Mouse (Mus musculus) intestine, embryonic 14.5 days (tissue): ENCODE results near the gene Capn15. TPM values are rescaled to one million over a fixed set of nuclear protein-coding genes. Genes with fewer than 3 reads are reported as not detected.
A peak's percentile ranks its signal among the peaks of the same experiment; 100 is the strongest.

ENCODE experiments used
- ATAC-seq: fragments of 200-750 bp; cut with Nextera tagmentation; replicated peaks from 2 replicates; pipeline ENCODE4 v1.8.0; 2017; ENCODE audit warnings: low read depth, moderate number of reproducible peaks, moderate TSS enrichment, moderate library complexity; ENCODE audit not compliant: low FRiP score, low TSS enrichment
- DNase-seq: peaks from one replicate; pipeline ENCODE4 v3.0.0-alpha.2; 2018; ENCODE audit warnings: low spot score
- H3K27ac ChIP-seq: fragments of 300-500 bp; sonication (generic); 2 replicates; pipeline ENCODE4 v1.5.1; 2014; ENCODE audit warnings: low read depth, mild to moderate bottlenecking, control low read depth
- H3K27me3 ChIP-seq: fragments of 300-500 bp; sonication (generic); replicated peaks from 2 replicates; pipeline ENCODE4 v1.6.1; 2014; ENCODE audit warnings: low read length, control low read depth; ENCODE audit not compliant: control insufficient read depth, insufficient read depth
- H3K36me3 ChIP-seq: fragments of 300-500 bp; sonication (generic); 2 replicates; pipeline ENCODE4 v1.6.1; 2014; ENCODE audit warnings: low read length, control low read depth; ENCODE audit not compliant: control insufficient read depth, insufficient read depth
- H3K4me1 ChIP-seq: fragments of 300-500 bp; sonication (generic); replicated peaks from 2 replicates; pipeline ENCODE4 v1.6.1; 2014; ENCODE audit warnings: low read length, control low read depth, mixed read lengths; ENCODE audit not compliant: control insufficient read depth, insufficient read depth
- H3K4me2 ChIP-seq: fragments of 300-500 bp; sonication (generic); 2 replicates; pipeline ENCODE4 v1.6.1; 2014; ENCODE audit warnings: low read length
- H3K4me3 ChIP-seq: fragments of 300-500 bp; sonication (generic); 2 replicates; pipeline ENCODE4 v1.5.1; 2014; ENCODE audit warnings: low read depth, low read length, control low read depth, mixed read lengths
- H3K9ac ChIP-seq: fragments of 300-500 bp; sonication (generic); 2 replicates; pipeline ENCODE4 v1.6.1; 2014; ENCODE audit warnings: mild to moderate bottlenecking, low read length
- H3K9me3 ChIP-seq: fragments of 300-500 bp; sonication (generic); 2 replicates; pipeline ENCODE4 v1.6.1; 2016; ENCODE audit warnings: low read length, control low read depth; ENCODE audit not compliant: control insufficient read depth
- WGBS: fragments of 180-500 bp; shearing (Covaris S2); extraction: QIAGEN DNeasy Blood & Tissue Kit; methylation state at CpG from one replicate; pipeline ENCODE4 v1.1.7; 2014; 5-methylcytosine and 5-hydroxymethylcytosine counted together
- polyA plus RNA-seq: library from polyadenylated mRNA; unstranded; fragments of >200 nt; fragmentation: Nextera tagmentation; extraction: Ambion mirVana; gene quantifications from 2 replicates; pipeline ENCODE4 v1.2.1, GENCODE M21; 2014

The Capn15 gene
- polyA plus RNA-seq, 1 experiment from 2014 or later, result 23.5 TPM

GRCm38 (mm10) chr17:25984556-25985305 lies 865 bp downstream of the Capn15 start:
- 10% methylated on average over 17 of the region's 17 CpGs for WGBS
- Histone ChIP-seq H3K36me3 (peaks cover 7% of the 10 kb centered on the region; the same call in 1 of the 2 replicates), H3K27me3 (no peaks in the 10 kb centered on the region), H3K27ac (peak overlapping the region; percentile 71), H3K4me1 (peaks cover 13% of the 10 kb centered on the region), H3K9ac (peak overlapping the region; percentile 90), H3K4me2 (peak overlapping the region; percentile 72), H3K9me3 (no peaks in the 10 kb centered on the region), H3K4me3 (peak overlapping the region; percentile 97)
- DNase-seq, result no peak
- no peak for ATAC-seq

- Histone ChIP-seq H3K4me2 (peak overlapping the region; percentile 72), H3K9me3 (no peaks in the 10 kb centered on the region), H3K36me3 (0 out of 2 replicates have a peak, but pooled peaks cover 5% of the 10 kb centered on the region), H3K9ac (no peak overlapping the region), H3K27me3 (no peaks in the 10 kb centered on the region), H3K4me3 (peak overlapping the region; percentile 97; the same call in 1 of the 2 replicates), H3K27ac (no peak overlapping the region), H3K4me1 (peaks cover 13% of the 10 kb centered on the region)
- ATAC-seq (no peak), DNase-seq (no peak)
- WGBS, result 97% methylated on average over 1 of the region's 1 CpGs
These were observed 1.5 kb downstream of the Capn15 start for GRCm38 (mm10) chr17:25984066-25984465.

GRCm38 (mm10) chr17:25982913-25983312 lies 2.7 kb downstream of the Capn15 start:
- DNase-seq (no peak), ATAC-seq (no peak)
- Histone ChIP-seq H3K27me3 (no peaks in the 10 kb centered on the region), H3K36me3 (no peaks in the 10 kb centered on the region), H3K27ac (no peak overlapping the region), H3K4me3 (no peak overlapping the region), H3K9me3 (no peaks in the 10 kb centered on the region), H3K4me1 (peaks cover 13% of the 10 kb centered on the region), H3K9ac (no peak overlapping the region), H3K4me2 (no peak overlapping the region)
- WGBS, result 86% methylated on average over 3 of the region's 3 CpGs

- H3K4me1 ChIP-seq, result peaks cover 13% of the 10 kb centered on the region
- H3K36me3 ChIP-seq, result no peaks in the 10 kb centered on the region
- H3K27ac ChIP-seq, result no peak overlapping the region
- no peak for DNase-seq
- ATAC-seq, result no peak
- 89% methylated on average over 5 of the region's 5 CpGs for WGBS
- no peaks in the 10 kb centered on the region for H3K9me3 ChIP-seq
- no peak overlapping the region for H3K4me2 ChIP-seq
- no peaks in the 10 kb centered on the region for H3K27me3 ChIP-seq
- 0 out of 2 replicates have a peak overlapping the region, but pooled peaks have one; percentile 13 for H3K9ac ChIP-seq
- no peak overlapping the region for H3K4me3 ChIP-seq
These were observed 4.7 kb downstream of the Capn15 start for GRCm38 (mm10) chr17:25980854-25981253.

- Histone ChIP-seq H3K27ac (no peak overlapping the region), H3K27me3 (no peaks in the 10 kb centered on the region), H3K36me3 (no peaks in the 10 kb centered on the region), H3K4me1 (peaks cover 13% of the 10 kb centered on the region), H3K4me3 (no peak overlapping the region), H3K4me2 (no peak overlapping the region), H3K9me3 (no peaks in the 10 kb centered on the region), H3K9ac (no peak overlapping the region)
- no peak for DNase-seq
- no peak for ATAC-seq
- 87% methylated on average over 5 of the region's 5 CpGs for WGBS
These were observed 5.5 kb downstream of the Capn15 start for GRCm38 (mm10) chr17:25979829-25980738.

GRCm38 (mm10) chr17:25970954-25971707 lies 14.5 kb downstream of the Capn15 start:
- ATAC-seq, result no peak

GRCm38 (mm10) chr17:25970448-25970847 lies 15.1 kb downstream of the Capn15 start:
- DNase-seq, result no peak
- ATAC-seq, result no peak
- H3K4me3 ChIP-seq, result no peak overlapping the region
- no peaks in the 10 kb centered on the region for H3K36me3 ChIP-seq
- H3K27me3 ChIP-seq, result no peaks in the 10 kb centered on the region
- peaks cover 14% of the 10 kb centered on the region for H3K4me1 ChIP-seq
- no peak overlapping the region for H3K9ac ChIP-seq
- H3K4me2 ChIP-seq, result no peak overlapping the region
- H3K27ac ChIP-seq, result no peak overlapping the region
- 90% methylated on average over 9 of the region's 9 CpGs for WGBS
- no peaks in the 10 kb centered on the region for H3K9me3 ChIP-seq

More at GRCm38 (mm10) chr17:25970954-25971707, 14.5 kb downstream of the Capn15 start:
- H3K4me1 ChIP-seq, result peaks cover 14% of the 10 kb centered on the region
- no peak overlapping the region for H3K4me3 ChIP-seq
- no peaks in the 10 kb centered on the region for H3K36me3 ChIP-seq
- H3K9me3 ChIP-seq, result no peaks in the 10 kb centered on the region
- no peaks in the 10 kb centered on the region for H3K27me3 ChIP-seq
- no peak overlapping the region for H3K9ac ChIP-seq
- 92% methylated on average over 4 of the region's 4 CpGs for WGBS
- no peak overlapping the region for H3K27ac ChIP-seq
- no peak overlapping the region for H3K4me2 ChIP-seq
- DNase-seq, result no peak

GRCm38 (mm10) chr17:25968176-25968575 lies 17.4 kb downstream of the Capn15 start:
- ATAC-seq (peak; percentile 81), DNase-seq (no peak)
- Histone ChIP-seq H3K27ac (peak overlapping the region; percentile 6; the same call in 1 of the 2 replicates), H3K4me2 (no peak overlapping the region), H3K27me3 (no peaks in the 10 kb centered on the region), H3K4me1 (peaks cover 14% of the 10 kb centered on the region), H3K4me3 (no peak overlapping the region), H3K36me3 (peaks cover 13% of the 10 kb centered on the region), H3K9ac (no peak overlapping the region), H3K9me3 (no peaks in the 10 kb centered on the region)
- WGBS, result 67% methylated on average over 1 of the region's 1 CpGs
